Mouse (Mus musculus): Measurements from ENCODE around the gene Sept10. TPM values are rescaled to one million over a fixed set of nuclear protein-coding genes. Genes with fewer than 3 reads are reported as not detected.

Gene Sept10
- total RNA-seq, 2 experiments from 2014 or later = 6.4 to 7.3 TPM

- DNase-seq (ENCODE audit: low spot score in 2 of 2) = no peak
- intact Hi-C loops (cut with DNase I) = loop anchor here (1.0 kb wide), 1 partner anchor 339 kb away; no protein-coding TSS in a partner anchor
Observed at GRCm38 (mm10) chr10:59150938-59151657, 70.5 kb downstream of the Sept10 start.

GRCm38 (mm10) chr10:59149956-59150383 lies 71.7 kb downstream of the Sept10 start:
- no peak for DNase-seq (ENCODE audit: low spot score in 2 of 2)
- intact Hi-C loops (cut with DNase I) = loop anchor here (1.0 to 2.0 kb wide), 2 partner anchors 39 to 338 kb away; no protein-coding TSS in a partner anchor

GRCm38 (mm10) chr10:59133478-59134009 lies 88.1 kb downstream of the Sept10 start:
- no peak for DNase-seq (ENCODE audit: low spot score in 2 of 2)
- intact Hi-C loops (cut with DNase I) = no loop called here

- intact Hi-C loops (cut with DNase I) = no loop called here
- no peak for DNase-seq (ENCODE audit: low spot score in 2 of 2)
Observed at GRCm38 (mm10) chr10:59131926-59132628, 89.6 kb downstream of the Sept10 start.

- intact Hi-C loops (cut with DNase I) = no loop called here
- peak in 1 of 2 experiments; percentile 46 for DNase-seq (ENCODE audit: low spot score in 2 of 2)
Observed at GRCm38 (mm10) chr10:59127637-59128036, 94.0 kb downstream of the Sept10 start.

GRCm38 (mm10) chr10:59125497-59125896 lies 96.2 kb downstream of the Sept10 start:
- intact Hi-C loops (cut with DNase I) = no loop called here
- no peak for DNase-seq (ENCODE audit: low spot score in 2 of 2)

- intact Hi-C loops (cut with DNase I) = no loop called here
- DNase-seq (ENCODE audit: low spot score in 2 of 2) = no peak
Observed at GRCm38 (mm10) chr10:59119811-59120210, 101.8 kb downstream of the Sept10 start.

- intact Hi-C loops (cut with DNase I) = no loop called here
Observed at GRCm38 (mm10) chr10:59119001-59119400, 102.6 kb downstream of the Sept10 start.

GRCm38 (mm10) chr10:59117555-59117954 lies 104.1 kb downstream of the Sept10 start:
- intact Hi-C loops (cut with DNase I) = no loop called here

More at GRCm38 (mm10) chr10:59119001-59119400, 102.6 kb downstream of the Sept10 start:
- no peak for DNase-seq (ENCODE audit: low spot score in 2 of 2)

GRCm38 (mm10) chr10:59116331-59116730 lies 105.3 kb downstream of the Sept10 start:
- intact Hi-C loops (cut with DNase I) = no loop called here

More at GRCm38 (mm10) chr10:59117555-59117954, 104.1 kb downstream of the Sept10 start:
- no peak for DNase-seq (ENCODE audit: low spot score in 2 of 2)

GRCm38 (mm10) chr10:59115691-59116090 lies 106.0 kb downstream of the Sept10 start:
- intact Hi-C loops (cut with DNase I) = no loop called here
- no peak for DNase-seq (ENCODE audit: low spot score in 2 of 2)

More at GRCm38 (mm10) chr10:59116331-59116730, 105.3 kb downstream of the Sept10 start:
- DNase-seq (ENCODE audit: low spot score in 2 of 2) = no peak

- peak; percentile 82 to 85 for DNase-seq (ENCODE audit: low spot score in 2 of 2)
- intact Hi-C loops (cut with DNase I) = no loop called here
Observed at GRCm38 (mm10) chr10:59114535-59115291, 106.9 kb downstream of the Sept10 start.

GRCm38 (mm10) chr10:59113386-59113785 lies 108.3 kb downstream of the Sept10 start:
- no peak for DNase-seq (ENCODE audit: low spot score in 2 of 2)
- intact Hi-C loops (cut with DNase I) = no loop called here

GRCm38 (mm10) chr10:59112755-59113154 lies 108.9 kb downstream of the Sept10 start:
- intact Hi-C loops (cut with DNase I) = no loop called here
- no peak for DNase-seq (ENCODE audit: low spot score in 2 of 2)

- intact Hi-C loops (cut with DNase I) = loop anchor here (2.0 kb wide), 1 partner anchor 38 kb away; no protein-coding TSS in a partner anchor
- no peak for DNase-seq (ENCODE audit: low spot score in 2 of 2)
Observed at GRCm38 (mm10) chr10:59110386-59110785, 111.3 kb downstream of the Sept10 start.

- intact Hi-C loops (cut with DNase I) = loop anchor here (5.0 kb wide), 1 partner anchor 188 kb away; no protein-coding TSS in a partner anchor
- peak; percentile 63 to 79 for DNase-seq (ENCODE audit: low spot score in 2 of 2)
Observed at GRCm38 (mm10) chr10:59109015-59109414, 112.6 kb downstream of the Sept10 start.

GRCm38 (mm10) chr10:59106644-59107043 lies 115.0 kb downstream of the Sept10 start:
- DNase-seq (ENCODE audit: low spot score in 2 of 2) = no peak
- intact Hi-C loops (cut with DNase I) = loop anchor here (5.0 kb wide), 1 partner anchor 191 kb away; no protein-coding TSS in a partner anchor

- intact Hi-C loops (cut with DNase I) = loop anchor here (5.0 kb wide), 1 partner anchor 191 kb away; no protein-coding TSS in a partner anchor
Observed at GRCm38 (mm10) chr10:59105885-59106284, 115.8 kb downstream of the Sept10 start.

GRCm38 (mm10) chr10:59104683-59105082 lies 117.0 kb downstream of the Sept10 start:
- no peak for DNase-seq (ENCODE audit: low spot score in 2 of 2)
- intact Hi-C loops (cut with DNase I) = loop anchor here (5.0 kb wide), 1 partner anchor 193 kb away; no protein-coding TSS in a partner anchor

More at GRCm38 (mm10) chr10:59105885-59106284, 115.8 kb downstream of the Sept10 start:
- no peak for DNase-seq (ENCODE audit: low spot score in 2 of 2)
